Mouse (Mus musculus) erythroblast, embryonic 14.5 days (primary cell): ENCODE results near the gene Fry.

Experiments
- GATA1 ChIP-seq: IDR thresholded peaks from 2 replicates; pipeline ENCODE4 v1.6.1; 2012; ENCODE audit warnings: low read length, inconsistent platforms, mixed read lengths
- TAL1 ChIP-seq: IDR thresholded peaks from 3 replicates; pipeline ENCODE4 v1.6.1; 2012; ENCODE audit warnings: low read length, inconsistent platforms, mixed read lengths

DNA sequence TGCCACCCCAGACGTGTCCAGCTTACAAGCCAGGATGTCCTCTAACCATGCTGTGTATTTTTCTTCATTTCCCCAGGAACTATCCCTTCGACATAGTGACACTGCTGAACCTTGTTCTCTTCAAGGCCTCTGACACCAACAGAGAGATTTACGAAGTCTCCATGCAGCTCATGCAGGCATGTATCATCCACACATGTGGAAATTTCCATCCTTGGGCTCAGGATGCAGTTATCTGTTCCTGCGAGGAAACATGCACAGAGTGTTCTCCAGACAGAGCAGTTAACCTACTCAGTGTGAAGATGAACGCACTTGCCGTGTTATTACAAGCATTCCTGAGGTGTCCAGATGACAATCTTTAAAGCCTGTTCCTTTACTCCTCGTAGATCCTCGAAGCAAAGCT is 286.4 kb downstream of the Fry start:
- TF ChIP-seq GATA1, result no peak
- TF ChIP-seq TAL1, result no peak
